Mouse (Mus musculus): Measurements from ENCODE around the gene Rflnb. TPM values are rescaled to one million over a fixed set of nuclear protein-coding genes. Genes with fewer than 3 reads are reported as not detected.

The Rflnb gene
- 41.5 TPM for polyA plus RNA-seq (2017; shearing (Covaris generic))

GRCm38 (mm10) chr11:76027139-76028071 is at the start of gene Rflnb:
TSS of gene Rflnb (minus strand) at chr11:76027782.

GRCm38 (mm10) chr11:75999440-76000155 is 28.0 kb downstream of the Rflnb start, which contains the start of gene 1700016K19Rik:
TSS of gene 1700016K19Rik (plus strand) at chr11:75999912.

Other genes with a start within 250 kb of the Rflnb start
- not detected for gene Doc2b, start 231.7 kb downstream of the Rflnb start, polyA plus RNA-seq (2017; shearing (Covaris generic))
- gene Rph3al, start 89.4 kb downstream of the Rflnb start, polyA plus RNA-seq (2017; shearing (Covaris generic)), result 8.8 TPM
- gene 1700016K19Rik, start 27.9 kb downstream of the Rflnb start, polyA plus RNA-seq (2017; shearing (Covaris generic)), result not detected
- gene Vps53, start 151.9 kb upstream of the Rflnb start, polyA plus RNA-seq (2017; shearing (Covaris generic)), result 60.2 TPM
- gene Fam57a, start 151.9 kb upstream of the Rflnb start, polyA plus RNA-seq (2017; shearing (Covaris generic)), result 3.8 TPM
- gene Dbil5, start 189.8 kb upstream of the Rflnb start, polyA plus RNA-seq (2017; shearing (Covaris generic)), result 0.43 TPM
- gene Gemin4, start 189.9 kb upstream of the Rflnb start, polyA plus RNA-seq (2017; shearing (Covaris generic)), result 26.8 TPM
- 19.3 TPM for gene Mrm3, start 215.9 kb upstream of the Rflnb start, polyA plus RNA-seq (2017; shearing (Covaris generic))
- gene Glod4, start 215.9 kb upstream of the Rflnb start, polyA plus RNA-seq (2017; shearing (Covaris generic)), result 70.3 TPM